Mouse (Mus musculus) forebrain, embryonic 14.5 days (tissue): ENCODE results near the gene Casz1. TPM values are rescaled to one million over a fixed set of nuclear protein-coding genes. Genes with fewer than 3 reads are reported as not detected.

Source experiments
- ATAC-seq: fragments of 200-750 bp; cut with Nextera tagmentation; 2 replicates; pipeline ENCODE4 v1.8.0; 2017; ENCODE audit warnings: mild to moderate bottlenecking, moderate library complexity
- DNase-seq: peaks from one replicate; pipeline ENCODE4 v3.0.0-alpha.2; 2015; ENCODE audit warnings: low spot score
- H3K27ac ChIP-seq: fragments of 300-500 bp; sonication (generic); 2 replicates; pipeline ENCODE4 v1.5.1; 2014; ENCODE audit warnings: low read depth, mild to moderate bottlenecking, control low read depth, low read length, moderate library complexity
- H3K27me3 ChIP-seq: fragments of 300-500 bp; sonication (generic); replicated peaks from 2 replicates; pipeline ENCODE4 v1.6.1; 2014; ENCODE audit warnings: low read length, control low read depth, mixed read lengths; ENCODE audit not compliant: control insufficient read depth, insufficient read depth
- H3K36me3 ChIP-seq: fragments of 300-500 bp; sonication (generic); 2 replicates; pipeline ENCODE4 v1.6.1; 2014; ENCODE audit warnings: low read length, control low read depth; ENCODE audit not compliant: control insufficient read depth, insufficient read depth
- H3K4me1 ChIP-seq: fragments of 300-500 bp; sonication (generic); 2 replicates; pipeline ENCODE4 v1.6.1; 2014; ENCODE audit warnings: antibody characterized with exemption, low read length, control low read depth; ENCODE audit not compliant: control insufficient read depth, insufficient read depth
- H3K4me2 ChIP-seq: fragments of 300-500 bp; sonication (generic); 2 replicates; pipeline ENCODE4 v1.6.1; 2014; ENCODE audit warnings: mild to moderate bottlenecking, control low read depth, low read length
- H3K4me3 ChIP-seq: fragments of 300-500 bp; sonication (generic); 2 replicates; pipeline ENCODE4 v1.5.1; 2014; ENCODE audit warnings: low read depth, low read length, control low read depth
- H3K9ac ChIP-seq: fragments of 300-500 bp; sonication (generic); 2 replicates; pipeline ENCODE4 v1.6.1; 2014; ENCODE audit warnings: mild to moderate bottlenecking, low read length, control low read depth, moderate library complexity
- H3K9me3 ChIP-seq: fragments of 300-500 bp; sonication (generic); replicated peaks from 2 replicates; pipeline ENCODE4 v1.6.1; 2016; ENCODE audit warnings: low read length, control low read depth, mixed read lengths; ENCODE audit not compliant: control insufficient read depth
- WGBS: fragments of 180-500 bp; shearing (Covaris S2); extraction: QIAGEN DNeasy Blood & Tissue Kit; methylation state at CpG from one replicate; pipeline ENCODE4 v1.1.7; 2014; 5-methylcytosine and 5-hydroxymethylcytosine counted together
- polyA plus RNA-seq: library from polyadenylated mRNA; unstranded; fragments of >200 nt; fragmentation: Nextera tagmentation; extraction: Ambion mirVana; gene quantifications from 2 replicates; pipeline ENCODE4 v1.2.1, GENCODE M21; 2014

Gene Casz1
- polyA plus RNA-seq, 1 experiment from 2014 or later = 0.57 TPM

- no peaks in the 10 kb centered on the region for H3K36me3 ChIP-seq
- no peaks in the 10 kb centered on the region for H3K27me3 ChIP-seq
- H3K9me3 ChIP-seq = no peaks in the 10 kb centered on the region
- H3K4me2 ChIP-seq = no peak overlapping the region
- no peak for DNase-seq
- H3K4me3 ChIP-seq = no peak overlapping the region
- no peak overlapping the region; the same call in 1 of the 2 replicates for H3K9ac ChIP-seq
- no peak for ATAC-seq
- H3K4me1 ChIP-seq = peaks cover 8% of the 10 kb centered on the region
- 60% methylated on average over 3 of the region's 3 CpGs for WGBS
- no peak overlapping the region for H3K27ac ChIP-seq
Measured at GRCm38 (mm10) chr4:148971613-148972242, 167.5 kb downstream of the Casz1 start.

GRCm38 (mm10) chr4:148972707-148973106 is 168.5 kb downstream of the Casz1 start:
- Histone ChIP-seq H3K4me1 (peaks cover 8% of the 10 kb centered on the region), H3K27ac (no peak overlapping the region), H3K36me3 (no peaks in the 10 kb centered on the region), H3K9ac (no peak overlapping the region), H3K27me3 (no peaks in the 10 kb centered on the region), H3K9me3 (no peaks in the 10 kb centered on the region), H3K4me2 (no peak overlapping the region), H3K4me3 (no peak overlapping the region)
- 85% methylated on average over 14 of the region's 14 CpGs for WGBS
- no peak for DNase-seq
- ATAC-seq = no peak

GRCm38 (mm10) chr4:148973387-148973786 is 169.2 kb downstream of the Casz1 start:
- Histone ChIP-seq H3K4me3 (no peak overlapping the region), H3K4me2 (no peak overlapping the region), H3K27me3 (no peaks in the 10 kb centered on the region), H3K4me1 (peaks cover 8% of the 10 kb centered on the region), H3K36me3 (no peaks in the 10 kb centered on the region), H3K9ac (no peak overlapping the region), H3K9me3 (no peaks in the 10 kb centered on the region), H3K27ac (no peak overlapping the region)
- 52% methylated on average over 14 of the region's 14 CpGs for WGBS
- ATAC-seq (no peak), DNase-seq (no peak)

GRCm38 (mm10) chr4:148974833-148975232 is 170.6 kb downstream of the Casz1 start:
- no peak overlapping the region for H3K27ac ChIP-seq
- no peaks in the 10 kb centered on the region for H3K9me3 ChIP-seq
- H3K4me2 ChIP-seq = no peak overlapping the region
- H3K4me1 ChIP-seq = peaks cover 8% of the 10 kb centered on the region
- no peak overlapping the region for H3K4me3 ChIP-seq
- H3K9ac ChIP-seq = no peak overlapping the region
- WGBS = 35% methylated on average over 7 of the region's 7 CpGs
- ATAC-seq = peak; percentile 77
- DNase-seq = peak; percentile 73
- H3K27me3 ChIP-seq = no peaks in the 10 kb centered on the region
- H3K36me3 ChIP-seq = no peaks in the 10 kb centered on the region

GRCm38 (mm10) chr4:148978221-148978855 is 174.1 kb downstream of the Casz1 start:
- no peak overlapping the region for H3K4me2 ChIP-seq
- DNase-seq (no peak), ATAC-seq (no peak)
- no peaks in the 10 kb centered on the region for H3K27me3 ChIP-seq
- no peak overlapping the region for H3K27ac ChIP-seq
- H3K4me1 ChIP-seq = peaks cover 8% of the 10 kb centered on the region
- 75% methylated on average over 9 of the region's 9 CpGs for WGBS
- H3K4me3 ChIP-seq = no peak overlapping the region
- H3K9me3 ChIP-seq = no peaks in the 10 kb centered on the region
- no peaks in the 10 kb centered on the region; the same call in 1 of the 2 replicates for H3K36me3 ChIP-seq
- no peak overlapping the region for H3K9ac ChIP-seq

- WGBS = 83% methylated on average over 11 of the region's 11 CpGs
Measured at GRCm38 (mm10) chr4:148978926-148979325, 174.7 kb downstream of the Casz1 start.

GRCm38 (mm10) chr4:148979837-148980236 is 175.6 kb downstream of the Casz1 start:
- peaks cover 5% of the 10 kb centered on the region for H3K4me1 ChIP-seq
- H3K4me3 ChIP-seq = no peak overlapping the region
- H3K36me3 ChIP-seq = no peaks in the 10 kb centered on the region; the same call in 1 of the 2 replicates
- 76% methylated on average over 11 of the region's 11 CpGs for WGBS
- H3K27me3 ChIP-seq = no peaks in the 10 kb centered on the region
- ATAC-seq = no peak
- no peak for DNase-seq
- H3K4me2 ChIP-seq = no peak overlapping the region
- H3K9me3 ChIP-seq = no peaks in the 10 kb centered on the region
- no peak overlapping the region for H3K27ac ChIP-seq
- no peak overlapping the region for H3K9ac ChIP-seq

More at GRCm38 (mm10) chr4:148978926-148979325, 174.7 kb downstream of the Casz1 start:
- ATAC-seq (no peak), DNase-seq (no peak)
- Histone ChIP-seq H3K4me1 (peaks cover 8% of the 10 kb centered on the region), H3K4me3 (no peak overlapping the region), H3K36me3 (no peaks in the 10 kb centered on the region; the same call in 1 of the 2 replicates), H3K27me3 (no peaks in the 10 kb centered on the region), H3K27ac (no peak overlapping the region), H3K9me3 (no peaks in the 10 kb centered on the region), H3K9ac (no peak overlapping the region), H3K4me2 (no peak overlapping the region)

GRCm38 (mm10) chr4:148982274-148982673 is 178.0 kb downstream of the Casz1 start:
- no peaks in the 10 kb centered on the region; the same call in 1 of the 2 replicates for H3K36me3 ChIP-seq
- H3K27me3 ChIP-seq = no peaks in the 10 kb centered on the region
- 70% methylated on average over 6 of the region's 6 CpGs for WGBS
- H3K4me1 ChIP-seq = peaks cover 9% of the 10 kb centered on the region
- DNase-seq (no peak), ATAC-seq (no peak)
- no peaks in the 10 kb centered on the region for H3K9me3 ChIP-seq
- H3K9ac ChIP-seq = no peak overlapping the region
- H3K27ac ChIP-seq = no peak overlapping the region
- no peak overlapping the region for H3K4me3 ChIP-seq
- H3K4me2 ChIP-seq = no peak overlapping the region
